Mouse (Mus musculus) layer of hippocampus, adult 11-12 months (tissue): ENCODE measurements at regions not wholly inside any gene's neighbourhood (a gene's known extent, or its start where the extent isn't known, plus 50 kb on each side); places are given as distances from the start of the nearest gene placed in this dataset.
A peak's percentile ranks its signal among the peaks of the same experiment; 100 is the strongest.

ENCODE experiments used
- DNase-seq: peaks from one replicate; pipeline ENCODE4 v3.0.0; 2022; ENCODE audit warnings: low spot score

DNA sequence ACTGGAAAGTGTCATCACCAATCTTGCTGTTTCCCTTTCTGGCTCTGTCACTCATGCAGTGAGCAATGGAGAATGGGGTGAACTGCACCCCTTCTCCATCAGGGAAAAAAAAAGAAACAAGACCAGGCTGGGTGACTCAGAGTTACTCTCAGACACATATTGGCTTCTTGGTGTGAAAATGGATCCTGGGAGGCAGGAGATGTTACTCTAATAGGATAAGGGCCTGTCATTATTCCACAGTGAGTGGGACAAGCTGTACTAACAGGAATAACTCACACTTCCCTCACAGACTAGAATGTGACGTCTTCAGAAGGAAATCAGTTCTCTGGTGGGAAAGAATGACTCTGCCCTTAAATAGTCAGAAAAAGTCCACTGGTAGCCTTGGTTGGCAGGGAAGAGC lies 181.4 kb upstream of the Nlrp1b start:
- DNase-seq = no peak

- no peak for DNase-seq
Observed at GRCm38 (mm10) chr11:71414403-71415140, 184.0 kb upstream of the Nlrp1b start.

GRCm38 (mm10) chr11:71415451-71415850 lies 184.9 kb upstream of the Nlrp1b start:
- no peak for DNase-seq

DNA sequence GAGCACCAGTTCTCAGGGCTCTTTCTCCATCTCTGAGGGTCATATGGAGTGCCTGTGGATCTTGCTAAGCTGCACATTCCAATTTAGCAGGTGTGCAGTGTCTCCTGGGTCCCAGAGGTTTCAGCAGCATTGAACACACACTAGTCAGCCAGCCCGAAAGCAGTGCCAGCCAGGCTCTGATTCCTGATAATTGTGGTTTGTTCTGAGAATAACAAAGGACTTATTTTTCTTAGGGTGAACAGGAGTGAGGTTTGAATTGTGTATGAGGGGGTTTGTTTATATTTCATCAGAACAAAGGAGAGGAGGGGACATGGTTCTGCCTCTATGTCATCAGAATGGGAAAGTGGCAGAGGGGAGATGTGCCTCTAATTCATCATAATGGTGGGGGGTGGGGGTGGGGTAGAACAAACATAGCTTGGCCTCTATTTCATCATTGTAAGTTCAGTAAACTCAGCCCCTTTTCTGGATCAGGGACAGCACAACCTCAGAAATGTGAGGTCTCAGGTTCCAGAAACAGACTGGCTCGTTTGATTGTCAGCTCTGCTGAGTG lies 191.8 kb upstream of the Nlrp1b start:
- DNase-seq = peak; percentile 57

DNA sequence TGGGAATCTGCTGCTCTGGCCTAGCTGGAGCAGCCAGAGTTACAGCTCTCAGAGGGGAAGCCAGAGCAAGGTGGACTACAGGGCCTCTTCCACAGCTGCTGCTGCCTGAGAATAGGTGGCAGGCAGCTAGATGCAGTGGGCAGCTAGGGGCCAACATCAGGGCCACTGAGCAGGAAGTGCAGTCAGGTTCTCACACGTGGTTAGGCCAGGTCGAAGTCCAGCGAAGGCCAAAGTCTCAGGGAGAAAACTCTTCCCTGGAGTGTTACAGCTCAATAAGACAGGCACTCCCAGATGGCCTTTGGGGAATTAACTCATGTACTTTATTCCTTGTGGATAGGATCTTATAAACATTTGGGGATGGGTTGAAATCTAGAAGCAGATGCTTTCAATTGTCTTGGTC lies 192.7 kb upstream of the Nlrp1b start:
- no peak for DNase-seq

DNA sequence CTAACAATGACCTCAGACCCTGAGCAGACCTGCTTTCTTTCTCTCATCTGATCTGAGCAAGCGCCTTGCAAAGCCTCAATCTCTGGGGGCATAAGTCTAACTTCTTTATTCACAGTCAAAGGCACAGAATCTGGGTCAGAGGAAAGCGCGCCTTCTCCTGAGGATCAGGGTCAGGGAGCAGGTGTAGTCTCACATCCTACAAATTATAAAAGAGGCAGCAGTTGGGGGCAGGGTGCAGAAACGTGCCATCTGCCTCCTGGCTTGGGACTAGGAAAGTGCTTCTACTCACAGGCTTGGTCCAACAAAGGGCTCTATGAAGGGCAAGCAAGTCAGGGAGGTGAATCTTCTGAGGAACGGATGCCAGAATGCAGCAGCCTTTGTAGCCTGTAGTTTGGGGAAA lies 194.3 kb upstream of the Nlrp1b start:
- no peak for DNase-seq

- no peak for DNase-seq
Observed at GRCm38 (mm10) chr11:71429739-71430138, 199.2 kb upstream of the Nlrp1b start.

- DNase-seq = no peak
Observed at GRCm38 (mm10) chr11:71434241-71434640, 203.7 kb upstream of the Nlrp1b start.

- no peak for DNase-seq
Observed at GRCm38 (mm10) chr11:71434886-71435285, 204.4 kb upstream of the Nlrp1b start.

- DNase-seq = no peak
Observed at GRCm38 (mm10) chr11:71435745-71436144, 205.2 kb upstream of the Nlrp1b start.

DNA sequence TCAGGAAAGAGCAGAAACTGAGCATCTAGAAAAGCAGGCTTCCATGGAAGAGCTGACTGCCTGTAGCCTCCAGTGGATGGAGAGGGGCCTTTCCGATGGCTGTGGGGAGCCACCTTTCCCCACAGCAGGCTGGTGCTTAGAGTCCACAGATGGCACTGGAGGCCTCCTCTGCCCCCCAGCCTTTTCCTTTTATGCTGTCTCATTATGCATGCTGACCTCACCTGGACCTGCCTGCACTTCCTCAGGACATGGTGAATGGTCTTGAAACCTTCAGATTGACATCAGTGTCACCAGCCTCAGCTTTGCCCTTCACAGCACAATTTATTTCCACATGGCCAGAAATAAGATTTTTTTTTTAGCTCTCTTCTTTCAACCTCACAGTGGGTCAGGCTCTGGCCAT lies 205.8 kb upstream of the Nlrp1b start:
- no peak for DNase-seq

- peak; percentile 78 for DNase-seq
Observed at GRCm38 (mm10) chr11:71436801-71437200, 206.3 kb upstream of the Nlrp1b start.

DNA sequence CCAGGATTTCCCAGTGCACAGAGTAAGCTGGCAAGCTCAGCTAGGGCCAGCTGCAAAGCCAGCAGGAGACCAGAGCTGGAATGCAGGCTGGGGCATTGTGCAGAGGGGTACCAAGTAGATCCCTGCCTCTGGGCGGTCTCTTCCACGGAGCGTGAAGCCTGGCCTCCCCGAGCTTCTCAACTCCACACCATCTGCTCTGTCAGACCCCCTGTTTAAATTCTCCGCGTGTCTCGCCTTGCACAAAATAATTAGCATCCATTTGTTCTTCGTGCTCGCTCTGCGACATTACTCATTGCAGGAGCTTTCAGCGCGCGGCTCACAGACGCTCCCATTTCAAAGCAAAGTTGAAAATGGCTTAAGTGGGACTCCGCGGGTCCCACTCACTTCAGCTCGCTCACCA lies 209.3 kb upstream of the Nlrp1b start:
- peak; percentile 61 for DNase-seq

DNA sequence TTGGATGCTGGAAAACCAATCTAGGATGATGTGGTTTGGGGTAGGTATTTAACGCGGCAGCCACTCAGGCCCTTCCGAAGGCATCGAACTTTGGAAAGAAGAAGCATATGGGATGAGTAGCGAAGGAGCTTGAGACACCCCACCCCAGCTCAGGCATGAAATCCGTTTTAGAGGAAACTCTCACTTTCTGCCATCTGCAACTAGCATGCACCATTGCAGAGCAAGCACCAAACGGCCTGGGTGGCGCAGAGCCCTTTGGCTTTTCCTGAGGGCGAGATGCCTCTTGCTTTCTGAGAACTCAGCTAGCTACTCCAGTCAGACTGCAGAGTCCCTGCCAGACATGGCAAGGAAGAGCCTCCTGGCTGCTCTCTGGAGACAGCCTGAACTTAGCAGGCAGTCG lies 209.9 kb upstream of the Nlrp1b start:
- DNase-seq = no peak

- DNase-seq = no peak
Observed at GRCm38 (mm10) chr11:71444056-71444455, 213.5 kb upstream of the Nlrp1b start.

- DNase-seq = no peak
Observed at GRCm38 (mm10) chr11:71446641-71447040, 216.1 kb upstream of the Nlrp1b start.

- DNase-seq = no peak
Observed at GRCm38 (mm10) chr11:71447841-71448745, 217.6 kb upstream of the Nlrp1b start.

DNA sequence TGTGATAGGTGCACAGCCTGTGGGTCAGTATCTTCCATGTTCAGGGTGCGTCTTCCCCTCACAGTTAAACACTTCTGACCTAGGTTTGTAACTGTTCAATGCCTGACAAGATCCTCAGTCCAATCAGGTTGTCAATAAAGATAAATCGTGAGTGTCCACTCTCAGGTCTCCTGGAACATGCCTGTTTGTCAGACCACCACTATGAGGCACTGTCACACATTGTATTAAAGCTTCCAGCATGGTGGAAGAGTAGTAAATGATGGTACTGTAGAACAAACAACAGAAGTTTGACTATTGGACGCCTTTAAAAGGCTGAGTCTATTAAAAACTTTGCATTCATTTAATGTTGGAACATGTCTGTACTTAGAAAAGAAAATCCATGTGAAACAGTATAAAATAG lies 249.6 kb upstream of the Nlrp1b start:
- no peak for DNase-seq

GRCm38 (mm10) chr11:71497863-71498262 lies 251.9 kb upstream of the Wscd1 start:
- DNase-seq = no peak

DNA sequence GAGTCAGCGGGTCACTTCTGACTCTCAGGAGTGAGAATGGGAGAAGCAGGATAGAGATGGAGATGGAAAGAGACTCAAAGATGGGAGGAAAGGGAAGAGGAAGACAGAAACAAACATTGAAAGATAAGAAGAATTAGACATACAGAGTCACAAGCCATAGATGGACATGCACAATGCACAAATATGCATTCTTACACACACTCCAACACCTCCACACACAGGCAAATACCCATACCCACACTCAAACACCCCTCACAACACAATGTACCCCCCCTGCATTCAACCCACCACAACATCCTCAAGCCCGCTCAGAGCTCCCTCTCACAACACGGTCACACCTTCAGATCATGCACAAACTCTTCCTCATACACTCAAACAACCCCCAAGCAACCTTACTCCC lies 251.4 kb upstream of the Wscd1 start:
- DNase-seq = no peak

DNA sequence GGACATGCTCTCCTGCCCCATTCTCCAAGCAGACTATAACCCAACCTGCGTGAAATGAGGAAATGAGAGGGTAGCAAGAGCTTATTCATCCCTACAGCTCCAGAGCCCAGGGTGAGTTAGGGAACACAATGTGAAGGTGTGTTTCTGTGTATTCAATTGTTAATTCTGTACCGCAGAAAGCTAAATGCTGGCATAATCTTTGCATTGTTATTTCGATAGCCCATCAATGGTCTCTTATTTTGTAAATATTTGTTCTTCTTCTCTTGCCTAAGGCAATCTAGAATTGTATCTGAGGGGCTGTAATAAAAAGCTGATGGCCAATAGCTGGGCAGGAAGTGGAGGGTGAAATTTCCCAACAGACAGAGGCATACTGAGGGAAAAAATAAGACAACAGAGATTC lies 247.6 kb upstream of the Wscd1 start:
- DNase-seq = no peak

DNA sequence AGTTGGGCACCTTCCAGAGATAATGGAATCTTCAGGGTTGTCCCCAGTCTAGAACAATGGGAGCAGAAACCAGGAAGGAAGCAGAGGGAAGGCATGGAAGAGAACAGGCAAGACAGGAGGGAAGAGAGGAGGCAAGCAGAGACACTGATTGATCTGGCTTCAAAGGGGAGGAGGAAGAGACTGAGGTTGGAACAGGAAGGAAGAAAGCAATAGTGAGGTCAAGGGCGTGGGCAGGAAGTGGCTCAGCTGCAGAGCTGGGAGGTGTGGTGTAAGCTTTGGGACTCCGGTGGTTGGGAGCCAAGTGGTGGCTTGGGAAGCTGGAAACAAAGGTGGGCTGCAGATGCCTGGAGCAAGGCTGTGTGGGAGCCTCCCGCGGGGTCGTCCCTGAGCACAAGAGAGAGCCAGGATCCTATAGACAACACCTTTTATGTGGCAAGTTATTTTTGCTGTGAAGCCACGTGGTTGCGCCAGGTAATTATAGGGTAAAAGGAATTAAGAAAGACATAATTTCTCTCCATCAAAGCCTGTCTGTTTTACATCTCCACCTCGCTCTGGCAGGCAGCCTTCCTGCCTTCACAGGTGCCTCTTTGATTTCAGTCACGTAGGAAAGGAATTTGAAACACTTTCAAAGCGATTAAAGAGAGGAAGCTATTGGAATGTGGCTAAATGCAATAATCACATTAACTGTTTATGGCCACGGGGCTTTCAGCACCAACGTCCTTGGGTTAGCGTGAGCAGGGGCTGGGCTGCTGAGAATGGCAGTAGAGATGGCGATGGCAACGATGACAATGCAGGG lies 237.3 kb upstream of the Wscd1 start:
- no peak for DNase-seq

DNA sequence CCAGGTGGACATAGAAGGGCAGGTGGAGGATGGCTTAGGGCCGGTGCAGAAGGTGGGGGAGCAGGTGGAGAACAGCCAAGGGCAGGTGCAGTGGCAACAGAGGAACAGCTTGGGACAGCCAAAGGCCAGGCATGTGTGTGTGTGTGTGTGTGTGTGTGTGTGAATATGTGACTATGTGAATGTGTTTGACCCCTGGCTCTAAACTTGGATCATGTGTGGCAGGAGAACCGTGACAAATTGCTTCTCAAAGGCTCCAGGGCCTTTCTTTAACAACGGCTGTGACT lies 236.7 kb upstream of the Wscd1 start:
- no peak for DNase-seq
